Mouse (Mus musculus) frontal cortex, adult (tissue): ENCODE measurements around the gene Ttll9.

Experiments
- ATAC-seq: cut with Nextera tagmentation; 2 replicates; pipeline ENCODE4 v1.9.2; 2017; ENCODE audit warnings: mild to moderate bottlenecking, moderate library complexity, mixed read lengths; ENCODE audit not compliant: low TSS enrichment

The Ttll9 gene

GRCm38 (mm10) chr2:153049997-153050358 is 87.7 kb downstream of the Ttll9 start:
- no peak for ATAC-seq

- ATAC-seq: no peak
These were observed 88.8 kb downstream of the Ttll9 start for GRCm38 (mm10) chr2:153051095-153051494.

GRCm38 (mm10) chr2:153051537-153051936 is 89.3 kb downstream of the Ttll9 start:
- no peak for ATAC-seq

- ATAC-seq: no peak
These were observed 90.5 kb downstream of the Ttll9 start for GRCm38 (mm10) chr2:153052700-153053351.

GRCm38 (mm10) chr2:153053896-153054295 is 91.6 kb downstream of the Ttll9 start:
- ATAC-seq: no peak

GRCm38 (mm10) chr2:153055270-153055920 is 93.1 kb downstream of the Ttll9 start:
- no peak for ATAC-seq
